Mouse (Mus musculus): ENCODE data around the gene Tuba3b.

The Tuba3b gene

GRCm38 (mm10) chr6:145605203-145605602 lies 10.4 kb upstream of the Tuba3b start:
- no peak for DNase-seq (ENCODE audit: low read depth, low spot score)

- DNase-seq (ENCODE audit: low read depth, low spot score) = no peak
These were observed 7.8 kb upstream of the Tuba3b start for GRCm38 (mm10) chr6:145607746-145608145.

GRCm38 (mm10) chr6:145608693-145609092 lies 6.9 kb upstream of the Tuba3b start:
- no peak for DNase-seq (ENCODE audit: low read depth, low spot score)

GRCm38 (mm10) chr6:145610901-145611300 lies 4.7 kb upstream of the Tuba3b start:
- no peak for DNase-seq (ENCODE audit: low read depth, low spot score)

- DNase-seq (ENCODE audit: low read depth, low spot score) = no peak
These were observed 2.9 kb upstream of the Tuba3b start for GRCm38 (mm10) chr6:145612611-145613010.

- DNase-seq (ENCODE audit: low read depth, low spot score) = no peak
These were observed 1.3 kb upstream of the Tuba3b start, which contains the start of gene Lmntd1 for GRCm38 (mm10) chr6:145614219-145614618. Gene Lmntd1 (minus strand): TSS chr6:145614319.

GRCm38 (mm10) chr6:145616402-145617229 lies 1.1 kb downstream of the Tuba3b start:
- DNase-seq (ENCODE audit: low read depth, low spot score) = no peak

- no peak for DNase-seq (ENCODE audit: low read depth, low spot score)
These were observed 7.6 kb downstream of the Tuba3b start for GRCm38 (mm10) chr6:145623141-145623540.

- DNase-seq (ENCODE audit: low read depth, low spot score) = no peak
These were observed 14.7 kb downstream of the Tuba3b start for GRCm38 (mm10) chr6:145630269-145630668.

GRCm38 (mm10) chr6:145634454-145634853 lies 18.9 kb downstream of the Tuba3b start:
- DNase-seq (ENCODE audit: low read depth, low spot score) = no peak

GRCm38 (mm10) chr6:145636682-145637081 lies 21.1 kb downstream of the Tuba3b start:
- no peak for DNase-seq (ENCODE audit: low read depth, low spot score)

GRCm38 (mm10) chr6:145638248-145638647 lies 22.7 kb downstream of the Tuba3b start:
- DNase-seq (ENCODE audit: low read depth, low spot score) = no peak

- DNase-seq (ENCODE audit: low read depth, low spot score) = no peak
These were observed 25.5 kb downstream of the Tuba3b start for GRCm38 (mm10) chr6:145640971-145641506.

GRCm38 (mm10) chr6:145651976-145652375 lies 36.4 kb downstream of the Tuba3b start:
- DNase-seq (ENCODE audit: low read depth, low spot score) = no peak

GRCm38 (mm10) chr6:145652986-145653385 lies 37.4 kb downstream of the Tuba3b start:
- DNase-seq (ENCODE audit: low read depth, low spot score) = no peak

- DNase-seq (ENCODE audit: low read depth, low spot score) = no peak
These were observed 38.1 kb downstream of the Tuba3b start for GRCm38 (mm10) chr6:145653626-145654025.

- DNase-seq (ENCODE audit: low read depth, low spot score) = no peak
These were observed 38.7 kb downstream of the Tuba3b start for GRCm38 (mm10) chr6:145654062-145654836.

- DNase-seq (ENCODE audit: low read depth, low spot score) = no peak
These were observed 40.1 kb downstream of the Tuba3b start for GRCm38 (mm10) chr6:145655678-145656077.

GRCm38 (mm10) chr6:145656740-145657591 lies 41.4 kb downstream of the Tuba3b start:
- no peak for DNase-seq (ENCODE audit: low read depth, low spot score)

- no peak for DNase-seq (ENCODE audit: low read depth, low spot score)
These were observed 43.6 kb downstream of the Tuba3b start for GRCm38 (mm10) chr6:145659116-145659515.

GRCm38 (mm10) chr6:145660943-145661342 lies 45.4 kb downstream of the Tuba3b start:
- no peak for DNase-seq (ENCODE audit: low read depth, low spot score)

Measured in telencephalon, adult 2 months (tissue).